Mouse (Mus musculus) heart, adult 2 months (tissue): ENCODE results near the gene Ss18l1. TPM values are rescaled to one million over a fixed set of nuclear protein-coding genes. Genes with fewer than 3 reads are reported as not detected.

Source experiments
- DNase-seq, 2 experiments: peaks; one replicate each; pipeline ENCODE4 v3.0.0; 2021
- H3K27ac ChIP-seq: fragments of 200-600 bp; 2 replicates; pipeline ENCODE4 v1.8.1; 2022
- H3K27me3 ChIP-seq: fragments of 200-500 bp; 2 replicates; pipeline ENCODE4 v1.6.1; 2012; ENCODE audit warnings: mild to moderate bottlenecking, low read length, inconsistent platforms, mixed read lengths; ENCODE audit not compliant: control insufficient read depth, insufficient read depth
- H3K36me3 ChIP-seq: fragments of 200-500 bp; 2 replicates; pipeline ENCODE4 v1.6.1; 2012; ENCODE audit warnings: low read length, inconsistent platforms; ENCODE audit not compliant: control insufficient read depth, insufficient read depth
- H3K4me1 ChIP-seq: fragments of 200-500 bp; 2 replicates; pipeline ENCODE4 v1.6.1; 2011; ENCODE audit warnings: low read length; ENCODE audit not compliant: control insufficient read depth, insufficient read depth
- H3K4me3 ChIP-seq: fragments of 200-600 bp; 2 replicates; pipeline ENCODE4 v1.8.1; 2022
- H3K79me2 ChIP-seq: fragments of 200-500 bp; replicated peaks from 2 replicates; pipeline ENCODE4 v1.6.1; 2012; ENCODE audit warnings: mild to moderate bottlenecking, inconsistent platforms, low read length, moderate library complexity, mixed read lengths; ENCODE audit not compliant: control insufficient read depth, insufficient read depth
- H3K9ac ChIP-seq: fragments of 200-500 bp; 2 replicates; pipeline ENCODE4 v1.6.1; 2012; ENCODE audit warnings: low read depth, mild to moderate bottlenecking, control low read depth, inconsistent platforms, low read length, mixed read lengths
- CTCF ChIP-seq: fragments of 200-600 bp; IDR thresholded peaks from 2 replicates; pipeline ENCODE4 v1.8.1; 2022; ENCODE audit warnings: antibody characterized with exemption, mild to moderate bottlenecking, moderate library complexity
- EP300 ChIP-seq: fragments of 200-500 bp; IDR thresholded peaks from 2 replicates; pipeline ENCODE4 v1.6.1; 2011; ENCODE audit warnings: low read depth, low read length, control low read depth; ENCODE audit not compliant: insufficient read depth
- POLR2A ChIP-seq: fragments of 200-500 bp; IDR thresholded peaks from 2 replicates; pipeline ENCODE4 v1.6.1; 2011; ENCODE audit warnings: mild to moderate bottlenecking, low read depth, low read length, control low read depth; ENCODE audit not compliant: insufficient read depth
- WGBS: fragments of 180-500 bp; shearing (Covaris S2); methylation state at CpG from one replicate; pipeline ENCODE4 v1.1.7; 2018; 5-methylcytosine and 5-hydroxymethylcytosine counted together
- intact Hi-C: fragments of 180-260 bp; cut with DNase I; formaldehyde crosslinking; loops from one replicate; pipeline ENCODE4 v1.15.1; 2025
- polyA plus RNA-seq: library from polyadenylated mRNA; depleted of rRNA; stranded (reverse); fragments of >200 nt; gene quantifications from 2 replicates; pipeline ENCODE4 v1.2.3, GENCODE M21; 2012
- total RNA-seq, 2 experiments: library from RNA; stranded (reverse); gene quantifications; 2 replicates each; pipeline ENCODE4 v1.2.3; 2021

The Ss18l1 gene
- total and polyA plus RNA-seq, 3 experiments = 1.9 to 3.8 (median 2.0) TPM

DNA sequence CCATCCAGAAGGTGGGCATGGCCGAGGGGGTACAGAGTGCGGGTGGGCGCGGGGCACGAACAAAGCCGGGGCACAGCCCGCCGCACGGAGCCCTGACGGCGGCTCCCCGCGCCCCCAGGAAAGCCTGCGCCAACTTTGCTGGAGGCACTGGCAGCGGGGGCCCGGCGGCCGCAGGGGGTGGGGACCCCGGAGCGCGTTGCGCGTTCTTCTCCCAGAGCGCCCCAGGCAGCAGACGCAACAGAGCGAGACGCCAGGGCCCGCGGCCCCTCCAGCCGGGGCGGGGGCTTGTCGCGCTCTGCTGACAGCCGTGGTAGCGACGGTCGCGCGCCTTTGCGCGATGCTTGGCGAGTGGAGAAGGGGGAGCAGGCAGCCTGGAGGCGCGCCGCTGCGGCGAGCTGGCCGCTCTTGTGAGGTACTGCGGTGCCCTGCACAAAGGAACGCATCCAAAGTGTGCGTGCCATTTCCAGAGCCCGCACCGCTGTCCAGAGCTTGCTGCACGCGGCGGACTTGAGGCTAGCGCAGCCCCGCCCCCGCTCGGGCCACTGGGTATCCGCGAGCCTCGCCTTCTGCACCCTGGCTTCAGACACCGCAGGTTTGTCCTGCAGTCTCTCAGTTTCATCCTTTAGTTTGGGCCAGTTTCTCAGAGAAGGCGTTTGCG is 678 bp downstream of the Ss18l1 start:
- Histone ChIP-seq H3K27ac (peak overlapping the region; percentile 95), H3K27me3 (no peaks in the 10 kb centered on the region), H3K9ac (peak overlapping the region; percentile 98), H3K79me2 (peaks cover 4% of the 10 kb centered on the region), H3K4me3 (peak overlapping the region; percentile 73), H3K36me3 (no peaks in the 10 kb centered on the region), H3K4me1 (peaks cover 6% of the 10 kb centered on the region)
- intact Hi-C loops = loop anchor here (1.0 kb wide), 1 partner anchor 66 kb away; no protein-coding TSS in a partner anchor
- under 1% methylated on average over 66 of the region's 66 CpGs for WGBS
- TF ChIP-seq CTCF (no peak), EP300 (no peak), POLR2A (no peak)
- DNase-seq = peak in 1 of 2 experiments; percentile 63

DNA sequence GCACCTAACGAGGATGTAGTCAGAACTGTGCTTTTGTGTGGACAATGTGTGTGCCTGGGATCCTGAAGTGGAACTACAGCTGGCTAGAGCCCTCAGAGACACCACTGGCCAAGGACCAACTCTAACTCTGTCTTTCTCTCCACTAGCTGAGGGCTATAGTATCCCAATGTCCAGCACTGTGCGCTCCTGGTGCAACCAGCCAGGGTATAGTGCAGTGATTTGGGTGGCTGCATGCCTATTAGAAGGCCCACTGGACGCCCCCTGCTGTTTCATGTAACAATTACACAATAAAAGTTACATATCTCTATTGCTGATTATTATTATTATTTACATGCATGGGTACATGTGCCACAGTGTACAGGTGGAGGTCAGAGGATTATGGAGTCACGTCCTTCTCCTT is 3.0 kb downstream of the Ss18l1 start:
- Histone ChIP-seq H3K4me1 (peaks cover 6% of the 10 kb centered on the region), H3K27ac (no peak overlapping the region), H3K9ac (no peak overlapping the region), H3K36me3 (no peaks in the 10 kb centered on the region), H3K79me2 (peaks cover 6% of the 10 kb centered on the region), H3K4me3 (no peak overlapping the region), H3K27me3 (no peaks in the 10 kb centered on the region)
- 25% methylated on average over 4 of the region's 4 CpGs for WGBS
- peak in 1 of 2 experiments; percentile 46 for DNase-seq
- intact Hi-C loops = loop anchor here (1.0 to 5.0 kb wide), 2 partner anchors 128 to 212 kb away; partner anchors contain the start of gene Rps21
- TF ChIP-seq POLR2A (no peak), CTCF (peak; percentile 82)

- no peaks in the 10 kb centered on the region for H3K27me3 ChIP-seq
- intact Hi-C loops = loop anchor here (5.0 kb wide), 1 partner anchor 210 kb away; the partner anchor contains the start of gene Rps21
- TF ChIP-seq EP300 = no peak
- TF ChIP-seq CTCF = no peak
- no peak for TF ChIP-seq POLR2A
- H3K4me1 ChIP-seq = peaks cover 1% of the 10 kb centered on the region; the same call in 1 of the 2 replicates
- H3K36me3 ChIP-seq = no peaks in the 10 kb centered on the region
- H3K27ac ChIP-seq = no peak overlapping the region
- no peak overlapping the region for H3K9ac ChIP-seq
- no peak for DNase-seq
- 0 out of 2 replicates have a peak, but pooled peaks cover 2% of the 10 kb centered on the region for H3K79me2 ChIP-seq
- 89% methylated on average over 3 of the region's 3 CpGs for WGBS
- H3K4me3 ChIP-seq = no peak overlapping the region
These were observed 5.3 kb downstream of the Ss18l1 start for GRCm38 (mm10) chr2:180047580-180047979.

DNA sequence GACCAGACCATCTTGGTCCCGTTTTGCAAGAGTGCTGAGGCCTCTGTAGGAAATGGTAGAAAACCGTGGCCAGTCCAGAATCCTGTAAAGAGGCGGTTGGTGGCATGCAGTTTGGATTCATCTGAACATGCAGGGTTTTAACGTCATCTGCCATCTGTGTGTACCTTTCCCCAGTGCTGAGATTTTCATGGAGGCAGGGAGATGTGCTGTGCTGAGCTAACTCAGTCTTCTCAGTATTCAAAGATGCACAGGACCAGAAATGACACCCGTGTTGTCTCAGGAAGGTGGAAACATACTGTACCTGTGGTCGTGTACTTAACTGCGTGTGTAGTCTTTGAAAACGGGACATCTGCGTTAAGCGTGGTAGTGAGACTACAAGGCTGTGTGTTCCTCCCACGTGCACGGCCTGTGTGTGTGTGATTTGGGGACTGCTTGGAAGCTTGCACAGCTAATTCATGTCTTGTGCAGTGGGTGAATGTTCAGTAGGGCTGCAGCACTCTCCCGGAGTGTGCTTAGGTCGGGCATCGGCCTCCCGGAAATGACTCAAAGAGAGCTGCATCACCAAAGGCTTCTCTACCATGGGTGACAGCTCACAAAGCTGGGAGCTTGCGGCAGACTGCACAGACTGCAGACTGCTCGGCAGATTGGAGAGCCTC is 5.8 kb downstream of the Ss18l1 start:
- Histone ChIP-seq H3K4me1 (peaks cover 1% of the 10 kb centered on the region; the same call in 1 of the 2 replicates), H3K9ac (no peak overlapping the region), H3K79me2 (0 out of 2 replicates have a peak, but pooled peaks cover 2% of the 10 kb centered on the region), H3K36me3 (no peaks in the 10 kb centered on the region), H3K4me3 (no peak overlapping the region), H3K27ac (no peak overlapping the region), H3K27me3 (no peaks in the 10 kb centered on the region)
- TF ChIP-seq EP300 = no peak
- 95% methylated on average over 18 of the region's 18 CpGs for WGBS
- DNase-seq = no peak
- intact Hi-C loops = loop anchor here (5.0 kb wide), 1 partner anchor 209 kb away; the partner anchor contains the start of gene Rps21

- H3K4me1 ChIP-seq = no peaks in the 10 kb centered on the region
- peak; percentile 10; the same call in 1 of the 2 replicates for TF ChIP-seq EP300
- TF ChIP-seq CTCF = peak; percentile 88
- TF ChIP-seq POLR2A = no peak
- H3K27ac ChIP-seq = no peak overlapping the region
- H3K36me3 ChIP-seq = no peaks in the 10 kb centered on the region
- H3K9ac ChIP-seq = no peak overlapping the region
- H3K79me2 ChIP-seq = 0 out of 2 replicates have a peak, but pooled peaks cover 2% of the 10 kb centered on the region
- intact Hi-C loops = loop anchor here (1.0 kb wide), 1 partner anchor 134 kb away; no protein-coding TSS in a partner anchor
- no peak overlapping the region for H3K4me3 ChIP-seq
- no peaks in the 10 kb centered on the region for H3K27me3 ChIP-seq
- peak; percentile 72 to 87 for DNase-seq
- 29% methylated on average over 5 of the region's 5 CpGs for WGBS
These were observed 8.7 kb downstream of the Ss18l1 start for GRCm38 (mm10) chr2:180050986-180051385.
